Mouse (Mus musculus) ES-Bruce4 (cell line): ENCODE data around the gene Crybb2. TPM values are rescaled to one million over a fixed set of nuclear protein-coding genes. Genes with fewer than 3 reads are reported as not detected.

ENCODE experiments used
- H3K27ac ChIP-seq: 2 replicates; pipeline ENCODE4 v1.5.1; 2012; ENCODE audit warnings: low read length, inconsistent platforms; ENCODE audit not compliant: insufficient read depth
- H3K27me3 ChIP-seq: 2 replicates; pipeline ENCODE4 v1.6.1; 2012; ENCODE audit warnings: mild to moderate bottlenecking, low read length, inconsistent platforms; ENCODE audit not compliant: control insufficient read depth, poor library complexity, insufficient read depth, severe bottlenecking
- H3K36me3 ChIP-seq: 2 replicates; pipeline ENCODE4 v1.6.1; 2012; ENCODE audit warnings: inconsistent platforms, mild to moderate bottlenecking, low read length, moderate library complexity; ENCODE audit not compliant: control insufficient read depth, poor library complexity, insufficient read depth, severe bottlenecking
- H3K4me1 ChIP-seq: one replicate; pipeline ENCODE4 v1.8.1; 2011; ENCODE audit warnings: low read length; ENCODE audit not compliant: control insufficient read depth, insufficient read depth
- H3K4me3 ChIP-seq: 2 replicates; pipeline ENCODE4 v1.5.1; 2011; ENCODE audit warnings: low read depth, mild to moderate bottlenecking, low read length
- H3K9ac ChIP-seq: 2 replicates; pipeline ENCODE4 v1.6.1; 2012; ENCODE audit warnings: low read depth, mild to moderate bottlenecking, inconsistent platforms; ENCODE audit not compliant: poor library complexity, severe bottlenecking
- H3K9me3 ChIP-seq: replicated peaks from 2 replicates; pipeline ENCODE4 v1.6.1; 2012; ENCODE audit warnings: mild to moderate bottlenecking, low read length, inconsistent platforms; ENCODE audit not compliant: control insufficient read depth, poor library complexity, insufficient read depth, severe bottlenecking
- CTCF ChIP-seq: IDR thresholded peaks from one replicate; pipeline ENCODE4 v1.8.1; 2011; ENCODE audit warnings: low read depth, low read length
- EP300 ChIP-seq: IDR thresholded peaks from 2 replicates; pipeline ENCODE4 v1.6.1; 2011; ENCODE audit warnings: low read depth, low read length; ENCODE audit not compliant: insufficient read depth
- POLR2A ChIP-seq: IDR thresholded peaks from one replicate; pipeline ENCODE4 v1.8.1; 2011; ENCODE audit warnings: low read length; ENCODE audit not compliant: insufficient read depth
- polyA plus RNA-seq: library from polyadenylated mRNA; stranded (reverse); fragments of >200 nt; gene quantifications from 2 replicates; pipeline ENCODE4 v1.2.4, GENCODE M21; 2011; ENCODE audit warnings: low read depth; ENCODE audit not compliant: missing spikeins, insufficient read depth, insufficient read length

Crybb2 gene
- polyA plus RNA-seq, 1 experiment = not detected

- TF ChIP-seq POLR2A (no peak), EP300 (no peak), CTCF (no peak)
- H3K9me3 ChIP-seq = no peaks in the 10 kb centered on the region
- no peak overlapping the region for H3K27ac ChIP-seq
- no peaks in the 10 kb centered on the region for H3K4me1 ChIP-seq
- H3K36me3 ChIP-seq = no peaks in the 10 kb centered on the region
- H3K9ac ChIP-seq = no peak overlapping the region
- no peak overlapping the region for H3K4me3 ChIP-seq
- H3K27me3 ChIP-seq = no peaks in the 10 kb centered on the region
These were observed 19.2 kb downstream of the Crybb2 start for GRCm38 (mm10) chr5:113050581-113051185.

GRCm38 (mm10) chr5:113049876-113050275, 20.0 kb downstream of the Crybb2 start:
- Histone ChIP-seq H3K4me3 (no peak overlapping the region), H3K27me3 (no peaks in the 10 kb centered on the region), H3K9ac (no peak overlapping the region), H3K36me3 (no peaks in the 10 kb centered on the region), H3K27ac (no peak overlapping the region), H3K4me1 (no peaks in the 10 kb centered on the region), H3K9me3 (no peaks in the 10 kb centered on the region)
- TF ChIP-seq CTCF = no peak
- no peak for TF ChIP-seq EP300
- TF ChIP-seq POLR2A = no peak

DNA sequence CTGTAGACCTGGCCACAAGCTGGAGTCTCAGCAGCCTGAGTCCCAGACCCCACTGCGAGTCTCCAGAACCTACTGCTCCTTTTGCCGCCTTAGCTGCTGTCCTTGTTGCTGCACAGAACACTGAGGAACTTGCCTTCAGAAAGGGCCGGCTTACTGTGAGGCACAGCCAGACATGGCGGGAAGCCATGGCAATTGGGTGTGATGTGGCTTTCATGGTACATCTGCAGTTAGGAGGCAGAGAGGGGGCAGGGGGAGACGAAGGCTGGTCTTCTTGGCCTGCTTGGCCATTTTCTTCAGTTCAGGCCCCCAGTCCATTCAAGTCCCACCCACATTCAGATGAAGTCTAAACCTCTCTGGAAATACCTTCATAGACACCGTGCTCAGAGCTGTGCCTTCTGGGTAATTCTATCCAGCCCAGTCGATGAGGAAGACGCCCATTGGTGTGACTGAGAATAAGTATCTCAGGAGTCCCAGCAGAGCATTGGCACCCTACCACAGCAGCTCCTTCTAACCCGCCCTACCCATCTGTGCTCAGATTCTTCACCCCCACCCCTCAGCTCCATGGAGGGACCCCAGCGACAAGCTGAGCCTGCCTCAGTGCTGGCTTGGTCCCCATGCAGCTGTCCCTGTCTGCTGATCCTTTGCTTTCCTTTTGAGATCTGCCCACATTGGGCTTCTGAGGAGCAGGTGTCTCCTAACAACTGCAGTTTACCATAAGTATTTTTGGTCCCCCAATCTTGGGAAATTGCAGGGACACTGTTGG, 24.2 kb downstream of the Crybb2 start:
- H3K36me3 ChIP-seq = no peaks in the 10 kb centered on the region
- no peak overlapping the region for H3K27ac ChIP-seq
- H3K9ac ChIP-seq = no peak overlapping the region
- no peaks in the 10 kb centered on the region for H3K9me3 ChIP-seq
- no peaks in the 10 kb centered on the region for H3K27me3 ChIP-seq
- H3K4me1 ChIP-seq = no peaks in the 10 kb centered on the region
- no peak overlapping the region for H3K4me3 ChIP-seq
- no peak for TF ChIP-seq EP300
- TF ChIP-seq CTCF = no peak

DNA sequence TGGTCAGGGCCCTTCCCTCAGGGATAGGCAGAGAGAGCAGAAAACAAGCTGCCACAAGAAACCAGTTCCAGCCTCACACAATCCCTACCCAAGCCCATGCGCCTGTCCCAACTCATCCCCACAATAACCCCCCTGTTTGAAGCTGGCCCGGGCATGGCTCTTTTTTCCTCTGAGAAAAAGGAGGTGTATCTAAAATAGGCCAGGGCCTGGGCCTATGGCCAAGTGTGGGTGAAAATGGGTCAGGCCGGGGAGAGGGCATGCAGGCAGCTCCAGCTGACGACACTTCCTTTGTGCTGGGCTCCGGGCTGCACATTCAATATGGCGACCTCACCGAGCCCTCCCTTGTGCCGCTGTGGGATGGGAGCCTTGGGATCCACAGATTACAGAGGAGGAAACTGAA, 26.4 kb downstream of the Crybb2 start:
- H3K9me3 ChIP-seq = no peaks in the 10 kb centered on the region
- H3K9ac ChIP-seq = no peak overlapping the region
- no peak overlapping the region for H3K4me3 ChIP-seq
- TF ChIP-seq POLR2A = no peak
- TF ChIP-seq EP300 = no peak
- no peak for TF ChIP-seq CTCF
- no peak overlapping the region for H3K27ac ChIP-seq
- no peaks in the 10 kb centered on the region for H3K36me3 ChIP-seq
- no peaks in the 10 kb centered on the region for H3K27me3 ChIP-seq
- H3K4me1 ChIP-seq = no peaks in the 10 kb centered on the region

- Histone ChIP-seq H3K36me3 (no peaks in the 10 kb centered on the region), H3K27ac (no peak overlapping the region), H3K9ac (no peak overlapping the region), H3K27me3 (no peaks in the 10 kb centered on the region), H3K4me1 (no peaks in the 10 kb centered on the region), H3K4me3 (no peak overlapping the region), H3K9me3 (no peaks in the 10 kb centered on the region)
- no peak for TF ChIP-seq EP300
- TF ChIP-seq CTCF = no peak
- TF ChIP-seq POLR2A = no peak
These were observed 28.3 kb downstream of the Crybb2 start for GRCm38 (mm10) chr5:113041567-113042071.

DNA sequence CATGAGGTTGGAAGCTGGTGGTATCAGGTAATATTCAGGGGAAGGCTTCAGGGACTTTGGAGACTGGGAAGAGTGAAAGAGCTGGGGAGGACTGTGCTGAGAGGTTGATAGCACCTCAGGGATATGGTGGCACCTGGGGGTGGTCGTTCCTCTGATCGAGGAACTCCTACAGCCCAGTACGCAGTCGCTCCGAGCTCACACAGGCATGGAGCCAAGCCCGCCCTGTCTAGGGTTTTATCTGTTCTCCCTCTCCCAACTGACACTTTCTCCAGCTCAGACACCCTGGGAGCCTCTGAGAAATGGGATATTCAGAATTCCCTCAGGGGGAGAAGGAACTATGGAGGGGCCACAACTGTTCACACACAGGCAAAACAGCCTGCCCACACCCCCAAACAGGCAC, 29.1 kb downstream of the Crybb2 start:
- no peak overlapping the region for H3K4me3 ChIP-seq
- no peaks in the 10 kb centered on the region for H3K4me1 ChIP-seq
- no peaks in the 10 kb centered on the region for H3K36me3 ChIP-seq
- H3K27ac ChIP-seq = no peak overlapping the region
- no peaks in the 10 kb centered on the region for H3K27me3 ChIP-seq
- no peaks in the 10 kb centered on the region for H3K9me3 ChIP-seq
- no peak overlapping the region for H3K9ac ChIP-seq
- TF ChIP-seq EP300 (no peak), POLR2A (no peak), CTCF (no peak)
